Mouse (Mus musculus): ENCODE data around the gene Myb.

GRCm38 (mm10) chr10:21144627-21145504, 15.9 kb downstream of the Myb start:
- TF ChIP-seq GATA1 (IDR thresholded peaks at IDR 0.05; ENCODE audit: low read length): no peak
- no peak for TF ChIP-seq TAL1 (IDR thresholded peaks at IDR 0.05; ENCODE audit: low read length)

All from erythroblast, embryonic 14.5 days (primary cell).